Mouse (Mus musculus) mature B cell (primary cell): ENCODE measurements around the gene Krt87.

Experiments
- in situ Hi-C: fragments of 300-500 bp; cut with MboI; formaldehyde crosslinking; loops from 2 replicates; pipeline ENCODE4 v1.14.3; 2019

Krt87 gene

DNA sequence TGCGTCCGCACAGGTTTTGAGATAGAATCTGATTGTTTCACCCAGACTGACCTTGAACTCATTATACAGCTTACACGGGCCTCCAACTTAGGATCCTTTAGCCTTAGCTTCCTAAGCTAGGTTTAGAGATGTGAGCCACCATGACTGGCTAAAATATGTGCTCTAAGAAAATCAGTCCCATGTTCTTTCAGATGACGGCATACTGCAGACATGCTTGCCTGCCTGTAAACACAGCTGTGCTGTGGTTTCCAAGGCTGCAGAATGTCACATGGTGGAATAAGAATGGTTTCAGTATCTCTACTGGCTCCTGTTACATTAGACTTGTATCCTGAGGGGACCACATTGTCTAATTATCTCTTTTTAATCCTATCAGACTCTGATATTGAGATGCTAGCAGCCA, 19.7 kb downstream of the Krt87 start:
- in situ Hi-C loops = no loop called here

DNA sequence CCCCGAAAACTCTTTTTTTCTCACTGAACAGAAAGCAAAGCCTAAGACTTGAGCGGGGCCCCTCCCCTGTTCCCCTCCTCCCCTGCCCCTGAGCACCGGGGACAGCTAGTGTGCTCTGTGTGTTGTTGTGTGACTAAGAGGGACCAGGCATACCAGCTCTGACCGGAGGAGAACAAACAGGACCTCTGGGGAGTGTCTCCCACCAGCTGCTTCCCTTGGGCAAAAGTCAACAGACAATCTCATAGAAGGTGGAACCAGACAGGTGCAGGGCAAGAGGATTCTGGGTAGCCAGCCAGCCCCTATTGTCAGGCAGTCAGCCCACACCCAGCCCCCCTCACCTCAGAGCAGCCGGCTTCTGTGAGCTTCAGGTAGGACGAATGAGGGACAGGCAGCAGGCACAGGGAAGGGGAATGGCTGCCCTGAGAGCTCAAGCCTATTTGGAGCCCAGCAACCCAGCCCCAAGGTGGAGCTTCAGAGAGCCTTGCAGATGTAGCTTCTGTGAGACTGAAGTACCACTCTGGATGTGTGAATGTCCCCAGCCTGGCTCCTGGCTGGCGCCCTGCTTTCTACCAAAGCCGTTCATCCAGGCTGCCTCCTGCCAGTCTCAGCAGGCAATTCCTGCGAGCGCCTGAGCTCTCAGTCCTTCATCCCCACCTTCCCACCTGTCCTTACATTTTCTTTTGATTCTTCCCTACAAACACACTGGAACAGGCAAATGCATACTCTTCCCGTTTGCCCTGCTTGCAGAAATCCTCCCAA, 23.6 kb downstream of the Krt87 start:
- in situ Hi-C loops = no loop called here

DNA sequence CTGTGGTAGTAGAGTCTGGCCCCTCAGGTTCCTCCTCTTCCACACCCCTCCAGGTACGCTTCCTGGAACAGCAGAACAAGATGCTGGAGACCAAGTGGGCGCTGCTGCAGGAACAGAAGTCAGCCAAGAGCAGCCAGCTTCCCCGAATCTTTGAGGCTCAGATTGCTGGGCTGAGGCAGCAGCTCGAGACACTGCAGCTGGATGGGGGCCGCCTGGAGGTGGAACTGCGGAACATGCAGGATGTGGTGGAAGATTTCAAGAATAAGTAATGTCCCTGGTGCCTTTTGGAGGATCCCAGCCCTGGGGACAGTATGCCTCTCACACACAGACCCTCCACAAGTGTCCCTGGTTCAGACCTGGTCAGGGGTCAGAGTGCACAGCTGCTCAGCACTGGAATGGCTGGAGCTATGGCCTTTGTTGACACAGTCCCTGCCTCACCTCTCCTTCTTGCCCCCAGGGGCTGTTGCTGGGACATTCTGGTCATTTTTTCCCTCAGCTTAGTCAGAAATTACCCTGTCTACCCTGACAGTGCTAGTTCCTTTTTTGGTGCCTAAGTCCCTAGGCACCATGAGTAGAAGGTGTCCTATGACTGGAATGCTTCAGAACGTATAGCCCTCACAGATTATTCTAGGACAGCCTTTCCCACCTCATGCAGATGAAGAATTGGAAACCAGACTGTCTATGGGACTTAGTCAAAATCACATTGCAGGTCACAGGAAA, 24.5 kb downstream of the Krt87 start:
- in situ Hi-C loops = no loop called here

DNA sequence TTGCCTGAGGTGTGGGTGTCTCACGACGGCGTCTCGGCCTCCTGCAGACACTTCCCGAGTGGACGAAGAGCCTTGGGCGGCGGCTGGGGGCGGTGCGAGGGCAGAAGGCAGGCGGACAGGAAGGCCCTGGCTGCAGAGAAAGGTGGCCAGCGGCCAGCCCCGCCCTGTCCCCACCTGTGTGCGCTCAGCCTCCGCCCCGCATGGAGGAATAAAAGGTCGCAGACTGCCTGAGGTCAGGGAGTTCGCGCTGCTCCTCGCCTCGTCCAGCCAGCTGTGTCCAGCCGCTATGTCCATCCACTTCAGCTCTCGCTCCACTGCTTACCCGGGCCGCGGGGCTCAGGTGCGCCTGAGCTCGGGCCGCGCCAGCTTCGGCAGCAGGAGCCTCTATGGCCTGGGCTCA, 26.4 kb downstream of the Krt87 start:
- in situ Hi-C loops = no loop called here

DNA sequence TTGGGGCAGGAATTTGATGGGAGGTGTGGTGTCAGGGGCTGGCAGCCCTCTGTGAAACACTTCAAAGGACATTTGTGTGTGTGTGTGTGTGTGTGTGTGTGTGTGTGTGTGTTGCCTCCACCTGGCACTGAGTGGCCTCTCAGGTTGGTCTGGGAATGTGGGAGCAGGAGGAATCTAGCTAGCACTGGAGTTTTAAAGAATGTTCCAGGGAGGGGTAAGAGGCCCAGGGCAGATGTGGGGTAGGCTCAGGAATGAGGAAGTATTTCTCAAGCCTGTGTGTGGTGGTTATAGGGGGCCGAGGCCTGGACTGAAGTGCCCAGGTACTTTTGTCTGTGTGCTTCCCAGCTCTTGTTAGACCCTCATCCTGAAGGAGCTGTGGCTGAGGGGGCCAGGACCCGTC, 27.8 kb downstream of the Krt87 start, which contains the start of gene Krt7:
Gene Krt7, plus strand, starts transcription at position 269 of the 400 bp plus-strand sequence.
- in situ Hi-C loops = no loop called here

DNA sequence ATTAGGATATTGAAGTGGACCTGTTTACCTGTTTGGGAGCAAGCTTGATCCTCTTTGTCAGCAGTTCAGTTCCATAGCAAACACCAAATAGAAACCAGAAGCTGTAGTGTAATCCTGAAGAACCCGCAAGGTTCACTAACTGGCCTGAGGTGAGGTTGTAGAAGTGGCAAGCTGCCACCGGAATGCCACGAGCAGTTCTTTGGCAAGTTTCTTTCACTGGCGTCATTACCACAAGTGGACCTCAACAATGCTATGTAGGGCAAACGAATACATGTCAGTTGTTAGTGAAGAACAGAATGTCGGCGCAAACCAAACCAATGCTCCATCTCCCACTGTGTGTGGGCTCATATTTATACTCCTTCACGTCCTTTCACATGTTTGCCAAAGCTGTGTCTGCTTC, 40.3 kb downstream of the Krt87 start:
- in situ Hi-C loops = no loop called here

DNA sequence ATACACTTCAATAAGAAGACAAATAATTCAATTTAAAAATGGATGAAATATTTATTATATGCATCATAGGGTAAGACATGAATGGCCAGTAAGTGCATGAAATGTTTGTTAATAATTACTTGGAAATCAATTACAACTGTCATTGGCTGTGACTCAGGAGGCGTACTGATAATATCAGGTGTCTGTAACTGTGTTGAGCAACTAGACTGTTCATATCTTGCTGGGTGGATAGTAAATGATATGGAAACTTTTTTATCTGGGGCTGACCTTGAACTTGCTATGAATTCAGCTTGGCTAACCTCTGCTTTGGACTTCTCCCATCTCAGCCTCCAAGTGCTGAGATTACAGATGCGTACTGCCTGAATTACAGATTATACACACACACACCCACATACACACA, 40.9 kb downstream of the Krt87 start:
- in situ Hi-C loops = no loop called here

DNA sequence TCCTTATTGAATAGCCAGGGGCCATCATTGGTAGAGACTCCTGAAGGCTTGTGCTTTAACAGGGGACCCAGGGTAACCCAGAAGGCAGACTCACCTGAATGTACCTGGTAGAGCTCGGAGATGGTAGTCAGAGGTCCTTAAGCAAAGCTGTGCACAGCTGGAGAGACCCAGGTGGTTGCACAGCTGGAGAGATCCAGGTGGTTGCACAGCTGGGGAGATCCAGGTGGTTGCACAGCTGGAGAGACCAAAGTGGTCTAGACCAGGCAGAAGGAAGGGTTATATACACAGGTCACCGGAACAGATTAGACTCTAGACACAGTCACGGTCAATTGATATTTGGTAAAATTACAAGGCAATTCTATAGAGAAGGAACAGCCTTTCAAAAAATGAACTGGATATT, 41.7 kb downstream of the Krt87 start:
- in situ Hi-C loops = no loop called here

DNA sequence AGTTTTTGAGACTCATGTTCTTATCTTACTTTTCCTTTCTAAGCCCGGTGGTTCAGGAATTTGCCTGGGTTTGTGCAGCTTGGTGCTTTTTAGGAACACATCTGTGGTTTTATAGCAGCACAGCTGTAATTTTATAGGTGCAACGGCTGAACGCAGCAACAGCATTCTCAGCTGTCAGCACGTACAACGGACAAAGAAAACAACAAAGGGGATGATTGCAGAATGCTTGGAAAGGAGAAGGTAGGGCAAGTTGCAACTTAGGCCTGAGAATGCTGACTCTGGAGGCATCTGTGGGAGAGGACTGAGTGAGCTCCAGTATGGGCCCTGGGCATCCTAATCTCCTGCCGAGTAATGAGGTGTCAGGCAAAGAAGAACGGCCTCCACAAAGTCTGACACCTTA, 42.1 kb downstream of the Krt87 start:
- in situ Hi-C loops = no loop called here

DNA sequence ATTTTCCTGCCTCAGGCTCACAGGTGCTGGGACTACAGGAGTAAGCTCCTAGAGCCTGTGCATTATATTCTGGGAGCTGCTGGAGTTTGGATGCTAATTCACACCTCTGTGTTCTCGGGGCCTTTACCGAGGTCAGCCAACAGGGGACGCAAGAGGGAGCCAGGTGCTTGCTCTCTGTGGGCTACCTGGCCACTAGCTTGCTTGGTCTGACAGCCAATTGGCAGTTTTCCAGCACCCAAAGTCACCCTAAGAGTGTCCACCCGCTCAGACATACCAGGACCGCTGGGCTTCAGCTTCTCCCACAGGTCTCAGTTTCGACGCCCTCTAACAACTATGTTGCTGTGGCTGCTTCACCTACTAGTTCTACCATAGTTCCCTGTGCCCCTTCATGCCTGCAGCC, 43.7 kb downstream of the Krt87 start:
- in situ Hi-C loops = no loop called here

DNA sequence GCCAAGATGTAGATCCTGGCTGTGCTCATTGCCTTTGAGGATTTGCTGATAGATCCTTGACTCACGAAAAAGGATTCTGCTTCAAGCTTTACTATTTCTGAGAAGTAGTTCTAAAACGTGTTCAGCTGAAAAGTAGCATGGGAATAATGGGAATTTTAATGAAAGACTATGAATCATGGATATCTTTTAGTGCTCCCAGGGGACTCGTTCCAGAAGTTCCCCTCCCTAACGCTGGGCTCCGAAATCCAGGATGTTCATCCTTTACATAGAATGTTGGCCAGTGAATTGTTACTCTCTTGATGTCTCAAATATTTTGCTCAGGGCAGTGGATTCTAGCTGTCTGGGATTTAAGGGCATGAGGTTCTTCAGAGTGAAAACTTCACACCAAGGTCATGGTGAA, 46.4 kb downstream of the Krt87 start:
- in situ Hi-C loops = no loop called here

DNA sequence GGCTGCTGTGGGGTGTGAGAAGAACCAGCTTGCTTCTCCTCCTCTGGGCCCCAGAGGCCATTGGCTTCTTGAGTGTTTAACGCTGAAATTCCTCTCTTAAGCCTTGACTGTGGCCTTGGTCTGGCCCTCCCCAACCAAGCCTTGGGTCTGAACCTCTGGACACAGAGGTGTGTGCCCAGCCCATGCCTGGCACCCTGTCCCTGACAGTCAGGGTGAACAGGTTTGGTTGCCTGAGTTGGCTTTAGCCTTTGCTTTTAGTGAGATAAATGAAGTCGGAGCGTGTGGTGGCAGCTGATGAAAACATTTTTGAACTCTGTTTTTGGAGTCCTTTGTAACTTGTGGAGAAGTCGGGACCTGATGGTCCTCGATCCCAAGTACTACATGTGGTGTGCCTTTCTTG, 48.4 kb downstream of the Krt87 start:
- in situ Hi-C loops = no loop called here

DNA sequence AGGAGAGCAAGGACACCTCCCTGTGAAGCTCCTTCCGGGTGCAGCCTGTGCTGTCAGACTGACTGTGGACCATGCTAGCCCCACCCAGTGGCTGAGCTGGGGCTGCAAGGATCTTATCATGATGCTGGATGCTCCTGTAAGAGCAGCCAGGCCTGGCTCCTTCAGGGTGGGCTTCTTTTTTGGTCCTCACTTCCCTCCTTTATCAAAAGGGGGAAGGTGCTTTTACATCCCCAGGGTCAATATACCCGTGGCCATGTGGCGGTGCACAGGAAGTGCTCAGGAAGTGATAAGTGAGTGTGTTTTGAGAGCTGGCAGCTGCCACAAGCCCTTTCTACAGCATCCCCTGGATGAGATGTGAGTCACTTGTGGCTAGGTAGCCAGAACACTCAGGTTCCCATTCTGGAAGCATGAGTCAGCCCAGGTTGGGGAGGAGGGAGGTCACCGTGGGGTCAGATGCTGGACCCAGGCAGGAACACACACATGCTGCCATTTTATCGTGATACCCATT, 50.5 kb downstream of the Krt87 start:
- in situ Hi-C loops = no loop called here

DNA sequence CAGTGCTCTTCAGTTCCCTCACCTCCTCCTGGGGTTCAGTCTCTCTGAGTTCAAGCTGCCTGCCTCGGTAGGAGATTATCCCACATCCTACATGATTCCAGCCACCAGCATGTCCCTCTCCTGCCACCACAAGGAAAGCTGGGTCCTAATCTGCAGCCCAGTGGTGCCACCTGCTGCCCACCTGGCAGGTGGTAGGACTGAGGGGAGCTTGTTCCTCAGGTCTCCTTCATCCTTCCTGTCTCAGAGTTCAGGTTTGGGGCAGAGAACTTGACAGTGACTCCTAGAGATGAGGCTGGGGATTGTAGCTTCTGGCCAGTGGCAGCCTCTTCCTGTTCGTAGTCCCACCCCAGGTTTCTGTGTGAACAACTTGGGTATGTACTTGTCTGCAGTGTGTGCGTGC, 51.4 kb downstream of the Krt87 start:
- in situ Hi-C loops = no loop called here

DNA sequence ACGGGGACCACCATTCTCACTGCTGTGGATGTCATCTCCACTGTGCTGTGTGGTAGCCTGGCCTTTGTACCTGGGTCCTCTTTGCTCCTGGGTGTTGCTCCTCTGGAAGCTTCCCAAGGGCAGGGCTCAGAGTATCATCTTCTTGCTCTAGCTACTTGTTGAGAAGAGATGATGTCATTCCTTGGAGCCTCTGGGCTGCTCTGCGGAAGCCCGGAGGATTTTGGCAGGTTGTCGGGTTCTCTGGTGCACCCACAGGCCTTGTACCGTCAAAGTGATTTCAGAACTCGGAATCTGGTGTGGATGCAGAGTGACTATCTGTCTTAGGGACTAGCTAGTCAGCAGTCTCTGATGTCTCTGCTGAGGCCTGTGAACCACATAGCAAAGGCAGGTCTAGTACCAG, 53.5 kb downstream of the Krt87 start:
- in situ Hi-C loops = no loop called here

DNA sequence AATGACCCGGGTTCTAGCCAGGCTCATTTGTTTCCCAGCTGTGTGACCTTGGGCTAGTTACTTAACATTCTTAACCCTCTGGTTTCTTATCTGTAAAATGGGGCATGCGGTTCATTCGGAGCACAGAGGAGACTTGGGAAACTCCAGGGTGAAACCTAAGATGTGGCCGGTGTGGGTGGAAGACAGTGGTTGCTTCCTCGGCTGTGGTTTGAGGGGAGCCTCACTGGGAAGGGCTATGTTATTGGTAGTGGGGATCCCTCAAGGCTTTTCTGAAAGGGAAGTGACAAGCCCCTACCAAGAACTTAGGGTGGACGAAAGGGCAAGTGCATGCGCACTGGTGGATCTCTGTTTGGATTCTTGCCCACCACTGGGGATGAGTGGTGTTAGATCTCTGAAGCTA, 54.0 kb downstream of the Krt87 start:
- in situ Hi-C loops = no loop called here

DNA sequence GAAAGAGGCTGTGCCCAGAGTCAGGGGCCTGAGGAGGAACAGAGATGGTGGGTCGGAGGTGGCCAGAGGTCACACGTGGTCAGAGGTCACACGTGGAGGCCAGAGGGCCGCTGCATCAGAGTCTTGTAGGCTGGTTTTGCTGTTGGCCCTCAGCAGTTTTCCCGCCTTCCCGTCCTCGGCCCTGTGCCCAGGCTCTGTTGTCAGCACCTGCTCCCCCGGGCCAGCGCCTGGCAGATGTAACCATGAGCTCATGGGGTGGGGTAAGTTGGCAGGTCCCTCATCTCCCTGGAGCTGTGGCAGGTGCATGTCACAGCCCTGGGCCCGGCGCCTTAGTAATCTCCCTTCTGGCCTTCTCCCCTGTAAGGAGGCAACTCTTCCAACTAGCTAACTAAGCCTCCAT, 55.8 kb downstream of the Krt87 start:
- in situ Hi-C loops = no loop called here

DNA sequence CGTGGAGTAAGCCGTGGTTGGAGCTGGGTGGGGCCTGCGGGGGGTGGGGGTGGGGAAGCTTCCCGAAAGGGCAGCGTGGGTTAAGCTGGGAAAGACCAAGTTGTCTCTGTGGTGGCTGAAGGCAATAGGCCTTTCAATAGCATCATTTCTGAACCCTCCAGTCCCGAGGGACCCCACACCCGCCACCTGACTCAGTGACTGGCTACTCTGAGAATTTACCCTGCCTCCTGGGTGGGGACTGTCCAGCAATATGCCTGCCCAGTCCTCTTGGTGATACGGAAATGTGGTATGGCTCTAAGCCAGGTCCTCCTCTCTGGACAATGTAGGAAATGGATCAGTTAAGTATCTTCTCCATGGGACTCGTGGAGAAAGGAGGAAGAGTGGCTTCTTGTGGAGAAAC, 56.8 kb downstream of the Krt87 start:
- in situ Hi-C loops = no loop called here
